8 mouse cellular contexts compared by ENCODE assay signal in the genomic region with DNA sequence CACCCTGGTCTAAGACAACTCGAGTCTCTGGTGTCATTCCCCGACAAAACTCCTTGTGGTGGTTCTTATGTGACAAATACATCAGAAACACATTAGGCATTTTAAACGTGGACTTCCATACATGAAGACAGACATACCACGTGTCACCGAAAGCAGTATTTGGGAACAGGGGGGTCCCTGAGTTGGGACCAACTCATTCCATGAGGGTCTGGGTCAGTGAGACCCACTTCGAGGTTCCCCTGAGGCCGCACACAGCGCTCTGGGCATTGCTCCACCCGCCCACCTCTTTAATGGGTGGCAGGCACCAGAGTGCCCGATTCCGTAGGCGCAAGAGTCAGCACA. TPM values are rescaled to one million over a fixed set of nuclear protein-coding genes. Genes with fewer than 3 reads are reported as not detected.
DNase-seq lines count a peak whose midpoint lies in the region; ATAC-seq and TF ChIP-seq lines count a peak whose summit lies in the region.

No protein-coding gene starts in this region.

- TF ChIP-seq EP300 in stomach, postnatal 0 days (optimal IDR thresholded peaks at IDR 0.05): no peak

- WGBS in spleen, adult 2 months: 4% methylated on average over 12 of the region's 12 CpGs
- 3% methylated on average over 12 of the region's 12 CpGs for WGBS in limb, embryonic 14.5 days
- 2% methylated on average over 12 of the region's 12 CpGs for WGBS in stomach, postnatal 0 days

- no peak for TF ChIP-seq CTCF in gastrocnemius, adult 2 months (IDR thresholded peaks at IDR 0.05)
- TF ChIP-seq CTCF in spleen, adult 2 months (IDR thresholded peaks at IDR 0.05; ENCODE audit: extremely low read depth, insufficient read depth, insufficient read length, insufficient replicate concordance): no peak
- no peak for TF ChIP-seq CTCF in stomach, postnatal 0 days (IDR thresholded peaks at IDR 0.05; ENCODE audit: low read depth)

- no peak overlapping the region for H3K27ac ChIP-seq in gastrocnemius, adult 2 months
- H3K27ac ChIP-seq in spleen, adult 2 months (ENCODE audit: insufficient read depth, low read length): no peak overlapping the region
- peak overlapping the region; percentile 93 for H3K27ac ChIP-seq in limb, embryonic 14.5 days (replicated peaks; ENCODE audit: low read depth, low read length)
- H3K27ac ChIP-seq in stomach, postnatal 0 days (replicated peaks): peak overlapping the region; percentile 88

- H3K4me3 ChIP-seq in gastrocnemius, adult 2 months: peak overlapping the region; percentile 81
- H3K4me3 ChIP-seq in spleen, adult 2 months (ENCODE audit: extremely low read depth, insufficient read depth, insufficient read length): peak overlapping the region; percentile 58; the same call in 1 of the 2 replicates
- H3K4me3 ChIP-seq in limb, embryonic 14.5 days (replicated peaks; ENCODE audit: low read length): peak overlapping the region; percentile 90
- H3K4me3 ChIP-seq in stomach, postnatal 0 days (ENCODE audit: low read depth, low read length): peak overlapping the region; percentile 72

- H3K4me1 ChIP-seq in spleen, adult 2 months (ENCODE audit: control insufficient read depth, insufficient read depth, insufficient read length): peaks cover 14% of the 10 kb centered on the region
- peaks cover 11% of the 10 kb centered on the region for H3K4me1 ChIP-seq in limb, embryonic 14.5 days (ENCODE audit: control insufficient read depth, insufficient read depth, low read length)
- peaks cover 3% of the 10 kb centered on the region; the same call in 1 of the 2 replicates for H3K4me1 ChIP-seq in stomach, postnatal 0 days (replicated peaks; ENCODE audit: control insufficient read depth, insufficient read depth)

- H3K36me3 ChIP-seq in spleen, adult 2 months (ENCODE audit: control insufficient read depth, insufficient read depth, low read length): no peaks in the 10 kb centered on the region
- H3K36me3 ChIP-seq in limb, embryonic 14.5 days (ENCODE audit: control insufficient read depth, insufficient read depth, low read length): no peaks in the 10 kb centered on the region
- H3K36me3 ChIP-seq in stomach, postnatal 0 days (ENCODE audit: control insufficient read depth, insufficient read depth, low read length): no peaks in the 10 kb centered on the region

- no peaks in the 10 kb centered on the region for H3K9me3 ChIP-seq in limb, embryonic 14.5 days (ENCODE audit: control insufficient read depth, low read length)
- no peaks in the 10 kb centered on the region for H3K9me3 ChIP-seq in stomach, postnatal 0 days (ENCODE audit: control insufficient read depth, low read length)

- peak overlapping the region; percentile 95 for H3K4me2 ChIP-seq in limb, embryonic 14.5 days (replicated peaks; ENCODE audit: low read depth, low read length, severe bottlenecking)
- H3K4me2 ChIP-seq in stomach, postnatal 0 days (replicated peaks; ENCODE audit: low read depth): peak overlapping the region; percentile 99

- TF ChIP-seq POLR2A in spleen, adult 2 months (IDR thresholded peaks at IDR 0.05; ENCODE audit: low read depth, low read length): no peak
- TF ChIP-seq POLR2A in limb, embryonic 14.5 days (IDR thresholded peaks at IDR 0.05; ENCODE audit: borderline replicate concordance, extremely low read depth, insufficient read depth, insufficient read length): no peak

- peak overlapping the region; percentile 90 for H3K9ac ChIP-seq in limb, embryonic 14.5 days (ENCODE audit: low read depth, low read length, severe bottlenecking)
- H3K9ac ChIP-seq in stomach, postnatal 0 days (ENCODE audit: low read length): peak overlapping the region; percentile 81

- no peak for DNase-seq in gastrocnemius, adult 2 months
- DNase-seq in gastrocnemius, adult 18-20 months (ENCODE audit: low spot score): no peak
- no peak for DNase-seq in spleen, adult 2 months (ENCODE audit: low read depth in 1 of 2, low spot score in 2 of 2)
- DNase-seq in spleen, postnatal 4 days (ENCODE audit: low spot score in 2 of 2): no peak
- DNase-seq in limb, embryonic 14.5 days (ENCODE audit: low spot score): no peak
- DNase-seq in stomach, postnatal 0 days (ENCODE audit: low spot score): no peak
- no peak for DNase-seq in thymus, adult 18-20 months
- no peak for DNase-seq in natural killer cell, adult 2 months (ENCODE audit: low spot score in 2 of 2)

- intact Hi-C loops in gastrocnemius, adult 2 months (cut with DNase I): no loop called here

- no peak for ATAC-seq in limb, embryonic 14.5 days (ENCODE audit: low FRiP score, low read depth)
- ATAC-seq in stomach, postnatal 0 days (ENCODE audit: low FRiP score, low TSS enrichment): no peak

- peaks cover 27% of the 10 kb centered on the region for H3K27me3 ChIP-seq in spleen, adult 2 months (ENCODE audit: control insufficient read depth, insufficient read depth, low read length)
- H3K27me3 ChIP-seq in limb, embryonic 14.5 days (ENCODE audit: control insufficient read depth, insufficient read depth, low read length): no peaks in the 10 kb centered on the region
- H3K27me3 ChIP-seq in stomach, postnatal 0 days (ENCODE audit: control insufficient read depth, insufficient read depth, low read length): no peaks in the 10 kb centered on the region

RNA-seq across cellular contexts. Expression of a gene that starts 1.3 kb away (rescaled TPM):
- total RNA-seq in gastrocnemius, adult 2 months (2021): 10 to 100 TPM in 1 of 2 experiments, 1 to 10 TPM in 1; 8.0 to 13.0 TPM
- 1 to 10 TPM; 5.7 to 8.5 TPM for total RNA-seq in gastrocnemius, adult 18-20 months (2021)
- 8.2 and 12.6 TPM in 2 replicates for polyA plus RNA-seq in spleen, adult 2 months (2012; rRNA removed)
- 45.9 and 67.7 TPM in 2 replicates for polyA plus RNA-seq in limb, embryonic 14.5 days (2012; rRNA removed)
- 31.0 and 36.6 TPM in 2 replicates for polyA plus RNA-seq in limb, embryonic 14.5 days (2014; fragmentation: Nextera tagmentation; extraction: Ambion mirVana)
- 8.4 and 8.5 TPM in 2 replicates for polyA plus RNA-seq in stomach, postnatal 0 days (2015; fragmentation: Nextera tagmentation; extraction: Ambion mirVana)

Comparison
In these comparisons a context has a peak if more than half of its experiments do, and no peak if none do; other contexts are left out.
1. H3K27ac ChIP-seq: peak in limb, embryonic 14.5 days (single experiment) and stomach, postnatal 0 days (single experiment); none in gastrocnemius, adult 2 months (single experiment) and spleen, adult 2 months (single experiment).
2. Peak in every context shown above with its lines, with median percentiles within 50 percentile points of each other: H3K4me3 ChIP-seq.